Mouse (Mus musculus) E14TG2a.4 (cell line): Measurements from ENCODE around the gene Scnn1a.

Experiments used
- CTCF ChIP-seq: conservative IDR thresholded peaks from 2 replicates; pipeline ENCODE4 v1.5.1; 2014; ENCODE audit warnings: low read length
- NANOG ChIP-seq: IDR thresholded peaks from 2 replicates; pipeline ENCODE4 v1.6.1; 2014; ENCODE audit warnings: borderline replicate concordance, low read length, mixed read lengths

- TF ChIP-seq CTCF (no peak), NANOG (peak; percentile 44; the same call in 1 of the 2 replicates)
Observed at GRCm38 (mm10) chr6:125363451-125364242, 43.2 kb downstream of the Scnn1a start.
